Mouse (Mus musculus) megakaryocyte, embryonic 14.5 days (primary cell): Measurements from ENCODE around the gene Nipa2.

Experiments used
- FLI1 ChIP-seq: IDR thresholded peaks from 2 replicates; pipeline ENCODE4 v1.6.1; 2012; ENCODE audit warnings: low read length, inconsistent platforms, mixed read lengths
- GATA1 ChIP-seq: IDR thresholded peaks from 3 replicates; pipeline ENCODE4 v1.6.1; 2012; ENCODE audit warnings: mixed read lengths, low read length, inconsistent platforms, borderline replicate concordance

GRCm38 (mm10) chr7:55968258-55968901, 6.1 kb upstream of the Nipa2 start:
- TF ChIP-seq GATA1 (no peak), FLI1 (no peak)
